Mouse (Mus musculus) bone marrow macrophage, adult 2 months (primary cell): ENCODE measurements around the gene Kdm8. TPM values are rescaled to one million over a fixed set of nuclear protein-coding genes. Genes with fewer than 3 reads are reported as not detected.
A peak's percentile ranks its signal among the peaks of the same experiment; 100 is the strongest.

Experiments
- H3K27ac ChIP-seq: 2 replicates; pipeline ENCODE4 v1.5.1; 2012; ENCODE audit warnings: low read depth, low read length; ENCODE audit not compliant: insufficient read depth
- H3K4me1 ChIP-seq: 2 replicates; pipeline ENCODE4 v1.6.1; 2012; ENCODE audit warnings: low read length; ENCODE audit not compliant: control insufficient read depth, insufficient read depth
- H3K4me3 ChIP-seq: 2 replicates; pipeline ENCODE4 v1.5.1; 2012; ENCODE audit warnings: mild to moderate bottlenecking, low read length, moderate library complexity; ENCODE audit not compliant: insufficient read depth
- CTCF ChIP-seq: IDR thresholded peaks from 2 replicates; pipeline ENCODE4 v1.5.1; 2012; ENCODE audit warnings: low read depth, mild to moderate bottlenecking, low read length, moderate library complexity
- POLR2A ChIP-seq: IDR thresholded peaks from 2 replicates; pipeline ENCODE4 v1.6.1; 2012; ENCODE audit warnings: mild to moderate bottlenecking, low read depth, low read length, borderline replicate concordance
- polyA plus RNA-seq: library from polyadenylated mRNA; stranded (reverse); fragments of >200 nt; gene quantifications from 2 replicates; pipeline ENCODE4 v1.2.4, GENCODE M21; 2012; ENCODE audit not compliant: missing spikeins, insufficient read depth, insufficient read length

Gene Kdm8
- polyA plus RNA-seq, 1 experiment: 2.1 TPM

- Histone ChIP-seq H3K4me1 (peaks cover 31% of the 10 kb centered on the region), H3K27ac (no peak overlapping the region), H3K4me3 (no peak overlapping the region)
- no peak for TF ChIP-seq CTCF
- no peak for TF ChIP-seq POLR2A
Measured at GRCm38 (mm10) chr7:125499927-125500868, 55.7 kb downstream of the Kdm8 start.

GRCm38 (mm10) chr7:125500879-125501278 is 56.4 kb downstream of the Kdm8 start:
- H3K4me1 ChIP-seq: peaks cover 25% of the 10 kb centered on the region
- TF ChIP-seq POLR2A: no peak
- TF ChIP-seq CTCF: no peak
- H3K27ac ChIP-seq: no peak overlapping the region
- H3K4me3 ChIP-seq: no peak overlapping the region

GRCm38 (mm10) chr7:125503374-125504092 is 59.1 kb downstream of the Kdm8 start:
- no peak overlapping the region for H3K4me3 ChIP-seq
- peaks cover 16% of the 10 kb centered on the region for H3K4me1 ChIP-seq
- peak overlapping the region; percentile 74 for H3K27ac ChIP-seq
- no peak for TF ChIP-seq POLR2A

GRCm38 (mm10) chr7:125504618-125505017 is 60.1 kb downstream of the Kdm8 start:
- TF ChIP-seq CTCF (no peak), POLR2A (no peak)
- no peak overlapping the region for H3K27ac ChIP-seq
- no peak overlapping the region for H3K4me3 ChIP-seq
- H3K4me1 ChIP-seq: peaks cover 12% of the 10 kb centered on the region

GRCm38 (mm10) chr7:125505568-125505967 is 61.1 kb downstream of the Kdm8 start:
- TF ChIP-seq CTCF (no peak), POLR2A (no peak)

GRCm38 (mm10) chr7:125507279-125507678 is 62.8 kb downstream of the Kdm8 start:
- TF ChIP-seq CTCF: no peak
- TF ChIP-seq POLR2A: no peak
- H3K4me1 ChIP-seq: peaks cover 12% of the 10 kb centered on the region
- H3K27ac ChIP-seq: no peak overlapping the region
- no peak overlapping the region for H3K4me3 ChIP-seq

More at GRCm38 (mm10) chr7:125505568-125505967, 61.1 kb downstream of the Kdm8 start:
- Histone ChIP-seq H3K27ac (no peak overlapping the region), H3K4me1 (peaks cover 12% of the 10 kb centered on the region), H3K4me3 (no peak overlapping the region)

- TF ChIP-seq CTCF (no peak), POLR2A (no peak)
- no peak overlapping the region for H3K27ac ChIP-seq
- H3K4me3 ChIP-seq: no peak overlapping the region
- no peaks in the 10 kb centered on the region for H3K4me1 ChIP-seq
Measured at GRCm38 (mm10) chr7:125511432-125511831, 67.0 kb downstream of the Kdm8 start.

GRCm38 (mm10) chr7:125511852-125512251 is 67.4 kb downstream of the Kdm8 start:
- H3K4me3 ChIP-seq: no peak overlapping the region
- TF ChIP-seq CTCF (no peak), POLR2A (no peak)
- H3K27ac ChIP-seq: no peak overlapping the region
- H3K4me1 ChIP-seq: no peaks in the 10 kb centered on the region

Other genes starting within 250 kb of the Kdm8 start
- gene Nsmce1, start 46.9 kb downstream of the Kdm8 start, polyA plus RNA-seq: 31.9 and 34.1 TPM in 2 replicates
- 56.6 and 65.8 TPM in 2 replicates for gene Il4ra, start 107.4 kb downstream of the Kdm8 start, polyA plus RNA-seq
- gene Il21r, start 158.8 kb downstream of the Kdm8 start, polyA plus RNA-seq: 37.0 and 37.4 TPM in 2 replicates